Mouse (Mus musculus) left cerebral cortex, postnatal 25 days (tissue): ENCODE measurements around the gene Pip4k2b. TPM values are rescaled to one million over a fixed set of nuclear protein-coding genes. Genes with fewer than 3 reads are reported as not detected.
A peak's percentile ranks its signal among the peaks of the same experiment; 100 is the strongest.
"Not testable (repeated sequence)": the region's sequence is repeated elsewhere in the genome, so short reads cannot be mapped to it uniquely, and the experiment has no call there.

Source experiments
- DNase-seq, 2 experiments: peaks; one replicate each; pipeline ENCODE4 v3.0.0; 2022; ENCODE audit warnings: low spot score in 2 of 2, mixed read lengths in 1 of 2
- intact Hi-C: fragments of 180-260 bp; cut with DNase I; formaldehyde crosslinking; loops from one replicate; pipeline ENCODE4 v1.15.1; 2025
- total RNA-seq, 2 experiments: library from RNA; stranded (reverse); gene quantifications; 2 replicates each; pipeline ENCODE4 v1.2.3; 2021

The Pip4k2b gene
- total RNA-seq, 2 experiments from 2014 or later: 111 to 118 TPM

DNA sequence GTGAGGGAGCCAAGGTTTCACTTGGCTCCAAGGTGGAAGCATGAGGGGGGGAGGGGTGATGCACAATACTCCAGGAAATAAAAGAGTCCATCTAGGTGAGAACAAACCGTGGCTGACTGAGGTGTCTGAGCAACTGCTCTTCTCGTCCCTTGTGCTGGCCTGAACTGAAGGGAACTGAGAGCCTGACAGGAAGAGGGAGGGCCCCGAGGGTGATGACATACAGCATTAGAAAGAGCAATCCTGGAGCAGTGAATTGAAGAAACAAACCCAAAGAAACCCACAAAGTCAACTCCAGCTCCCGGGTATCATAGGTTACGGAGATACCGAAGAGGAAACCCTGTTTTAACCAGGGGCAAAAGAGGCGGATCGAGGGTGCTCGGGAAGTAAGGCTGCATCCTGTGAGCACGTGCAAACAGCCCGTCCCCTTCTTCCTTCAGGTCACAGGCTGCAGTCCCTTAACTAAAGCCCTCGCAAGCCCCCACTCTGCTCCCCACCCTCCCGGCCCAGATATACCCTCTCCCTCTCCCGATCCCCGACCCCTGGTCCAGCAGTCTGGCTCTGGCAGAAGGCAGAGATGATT lies 26.1 kb downstream of the Pip4k2b start:
- no peak for DNase-seq
- intact Hi-C loops: no loop called here

DNA sequence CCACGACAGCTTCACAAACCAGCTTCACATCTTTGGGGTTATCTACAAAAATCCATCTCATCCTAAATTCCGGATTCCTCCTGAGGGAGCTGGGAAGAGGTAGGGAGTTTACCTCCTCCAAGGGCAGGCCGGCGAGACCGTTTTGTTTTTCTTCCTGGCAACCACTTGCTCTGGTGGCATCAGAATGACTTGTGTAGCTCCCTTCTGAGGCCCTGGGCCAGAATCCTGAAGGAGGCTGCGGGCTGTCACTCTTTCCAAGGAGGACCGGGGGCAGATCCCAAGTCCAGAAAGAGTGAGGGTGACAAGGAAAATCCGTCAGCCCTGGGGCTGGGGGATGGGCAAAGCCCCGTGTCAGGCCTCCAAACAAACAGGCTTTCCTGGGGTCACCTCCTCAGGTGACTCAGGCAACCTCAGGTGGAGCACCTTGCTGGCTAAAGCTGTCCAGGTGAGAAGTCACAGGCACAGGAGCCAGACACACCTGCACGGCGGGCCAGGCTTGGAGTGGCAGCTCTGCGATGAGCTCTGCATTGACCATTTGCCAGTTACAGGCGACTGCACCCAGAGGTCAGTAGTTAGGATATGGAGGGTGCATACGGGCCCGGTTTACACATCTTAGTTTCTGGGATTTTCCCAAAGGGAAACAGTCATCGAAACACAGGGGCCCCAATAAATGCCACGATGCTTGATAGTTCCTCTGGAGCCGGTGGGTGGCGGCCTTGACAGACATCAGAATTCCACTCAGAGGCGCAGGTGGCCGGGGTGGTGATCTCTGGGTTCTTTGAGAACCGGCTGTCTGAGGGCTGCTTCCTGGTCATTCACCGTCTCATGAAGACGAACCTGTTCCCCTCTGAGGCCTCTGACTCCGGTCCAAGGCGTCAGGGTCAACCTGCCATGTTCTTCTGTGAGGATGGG lies 26.9 kb downstream of the Pip4k2b start:
- no peak for DNase-seq
- intact Hi-C loops: no loop called here

- intact Hi-C loops: no loop called here
- no peak for DNase-seq
Observed at GRCm38 (mm10) chr11:97716021-97716420, 28.5 kb downstream of the Pip4k2b start.

GRCm38 (mm10) chr11:97714784-97715760 lies 29.4 kb downstream of the Pip4k2b start:
- intact Hi-C loops: no loop called here
- peak in 1 of 2 experiments; percentile 79 for DNase-seq

DNA sequence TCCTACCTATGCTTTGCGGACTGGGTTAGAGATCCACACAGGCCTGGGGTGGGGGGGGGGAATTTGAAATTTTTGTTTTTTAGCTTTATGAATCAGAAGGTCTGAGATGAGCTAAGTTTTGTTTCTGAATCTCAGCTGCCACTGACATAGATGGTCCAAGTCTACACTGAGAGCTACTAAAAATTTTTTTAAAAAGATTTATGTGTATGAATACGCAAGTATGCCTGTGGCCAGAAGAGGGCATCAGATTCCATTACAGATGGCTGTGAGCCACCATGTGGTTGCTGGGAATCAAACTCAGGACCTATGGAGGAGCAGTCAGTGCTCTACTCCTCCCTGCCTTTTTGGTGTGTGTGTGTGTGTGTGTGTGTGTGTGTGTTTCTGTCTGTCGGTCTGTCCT lies 30.1 kb downstream of the Pip4k2b start:
- intact Hi-C loops: no loop called here
- DNase-seq: no peak

GRCm38 (mm10) chr11:97713896-97714295 lies 30.6 kb downstream of the Pip4k2b start:
- peak in 1 of 2 experiments; percentile 47 for DNase-seq
- intact Hi-C loops: no loop called here

DNA sequence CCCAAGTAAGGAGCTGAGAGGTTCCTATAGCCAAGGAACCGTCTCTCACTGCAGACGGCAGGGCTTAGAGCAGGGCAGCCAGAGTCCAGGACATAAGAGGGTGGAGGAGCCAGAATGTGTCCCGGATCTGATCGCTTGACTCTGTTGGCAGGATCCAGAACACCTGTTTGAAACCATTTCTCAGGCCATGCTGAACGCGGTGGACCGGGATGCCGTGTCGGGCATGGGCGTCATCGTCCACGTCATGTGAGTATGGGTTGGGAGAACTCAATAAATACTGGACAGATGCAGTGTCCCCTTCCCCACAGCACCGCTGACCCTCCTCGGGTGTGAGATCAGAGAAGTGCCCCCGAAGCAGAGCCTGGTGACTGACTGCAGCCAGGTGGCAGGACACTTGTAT lies 32.2 kb downstream of the Pip4k2b start:
- intact Hi-C loops: no loop called here

DNA sequence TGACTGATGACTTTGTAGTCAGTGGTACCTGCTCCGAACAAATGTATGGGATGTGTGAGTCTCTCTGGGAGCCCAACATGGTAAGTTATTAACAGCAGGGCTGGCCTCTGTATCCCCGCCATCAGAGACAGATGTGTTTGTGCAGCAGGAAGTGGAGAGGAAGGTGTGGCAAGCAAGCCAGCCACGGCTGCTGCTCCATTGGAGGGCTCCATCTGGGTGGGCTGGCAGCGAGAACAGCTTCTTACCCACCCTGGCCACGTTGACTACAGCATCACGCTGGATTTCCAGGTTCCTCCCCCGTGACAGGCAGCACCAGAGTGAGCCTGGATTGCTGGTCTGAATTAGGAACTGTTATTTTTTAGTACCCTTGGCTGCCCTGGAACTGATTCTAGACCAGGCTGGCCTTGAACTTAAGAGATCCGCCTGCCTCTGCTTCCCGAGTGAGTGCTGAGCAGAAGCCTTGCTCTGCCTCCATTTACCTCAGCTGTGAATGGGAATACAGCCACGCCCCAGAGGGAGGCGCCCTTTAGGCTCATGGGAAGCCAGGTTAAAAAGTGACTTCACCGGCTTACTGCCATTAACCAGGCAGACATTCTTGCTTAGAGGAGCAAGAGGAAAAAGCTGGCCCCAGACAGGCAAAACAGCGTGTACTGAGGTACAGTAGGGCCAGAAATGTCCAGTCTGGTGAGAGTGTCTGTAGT lies 33.2 kb downstream of the Pip4k2b start:
- no peak for DNase-seq
- intact Hi-C loops: no loop called here

More for the DNA sequence above, 32.2 kb downstream of the Pip4k2b start:
- no peak for DNase-seq

GRCm38 (mm10) chr11:97710067-97710466 lies 34.4 kb downstream of the Pip4k2b start:
- intact Hi-C loops, DNase-seq: not testable (repeated sequence)

GRCm38 (mm10) chr11:97703039-97703826 lies 41.3 kb downstream of the Pip4k2b start, which contains the start of gene Psmb3:
Psmb3 (plus strand) TSS chr11:97703399.
- intact Hi-C loops: no loop called here
- peak; percentile 100 for DNase-seq

- intact Hi-C loops: no loop called here
- peak; percentile 90 to 94 for DNase-seq
Observed at GRCm38 (mm10) chr11:97702393-97702745, 42.1 kb downstream of the Pip4k2b start.

DNA sequence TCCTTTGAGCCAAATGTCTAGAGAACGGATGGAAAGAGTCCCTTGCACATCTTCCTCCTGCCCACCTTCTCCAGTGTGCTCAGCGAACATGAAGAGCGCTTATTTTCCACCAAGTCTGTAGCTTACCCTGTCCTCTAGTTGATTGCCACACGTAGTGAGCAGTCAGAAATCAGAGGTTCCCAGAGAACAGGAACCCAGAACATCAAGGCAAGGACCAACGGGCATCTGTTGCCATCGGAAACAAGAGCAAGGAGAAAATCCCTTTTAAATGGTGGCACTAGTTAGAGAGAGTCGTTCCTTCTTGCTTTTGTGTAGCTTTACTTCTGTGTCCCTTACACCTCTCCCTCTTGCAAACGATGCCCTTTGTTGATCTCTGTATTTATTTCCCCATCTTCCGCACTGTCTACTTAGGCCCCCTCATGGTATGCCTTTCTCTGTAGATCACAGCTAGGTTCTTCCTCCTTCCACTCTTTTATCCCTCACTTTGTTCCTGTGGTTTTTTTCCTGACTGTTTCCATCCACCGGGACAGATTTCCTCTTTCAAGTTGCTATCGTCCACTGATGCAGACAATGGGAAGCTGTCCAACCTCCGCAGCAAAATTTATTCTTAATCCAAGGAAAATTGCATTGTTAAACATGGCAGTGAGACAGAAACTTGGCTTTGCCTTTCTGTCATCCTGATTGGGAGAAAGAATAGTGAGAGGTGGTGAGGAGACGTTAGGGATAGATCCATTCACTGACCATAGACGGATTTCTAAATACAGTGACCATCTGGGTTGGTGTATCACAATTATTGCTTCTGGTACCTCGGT lies 42.7 kb downstream of the Pip4k2b start:
- DNase-seq: no peak
- intact Hi-C loops: no loop called here

GRCm38 (mm10) chr11:97700746-97701580 lies 43.5 kb downstream of the Pip4k2b start:
- peak in 1 of 2 experiments; percentile 40 for DNase-seq
- intact Hi-C loops: no loop called here

DNA sequence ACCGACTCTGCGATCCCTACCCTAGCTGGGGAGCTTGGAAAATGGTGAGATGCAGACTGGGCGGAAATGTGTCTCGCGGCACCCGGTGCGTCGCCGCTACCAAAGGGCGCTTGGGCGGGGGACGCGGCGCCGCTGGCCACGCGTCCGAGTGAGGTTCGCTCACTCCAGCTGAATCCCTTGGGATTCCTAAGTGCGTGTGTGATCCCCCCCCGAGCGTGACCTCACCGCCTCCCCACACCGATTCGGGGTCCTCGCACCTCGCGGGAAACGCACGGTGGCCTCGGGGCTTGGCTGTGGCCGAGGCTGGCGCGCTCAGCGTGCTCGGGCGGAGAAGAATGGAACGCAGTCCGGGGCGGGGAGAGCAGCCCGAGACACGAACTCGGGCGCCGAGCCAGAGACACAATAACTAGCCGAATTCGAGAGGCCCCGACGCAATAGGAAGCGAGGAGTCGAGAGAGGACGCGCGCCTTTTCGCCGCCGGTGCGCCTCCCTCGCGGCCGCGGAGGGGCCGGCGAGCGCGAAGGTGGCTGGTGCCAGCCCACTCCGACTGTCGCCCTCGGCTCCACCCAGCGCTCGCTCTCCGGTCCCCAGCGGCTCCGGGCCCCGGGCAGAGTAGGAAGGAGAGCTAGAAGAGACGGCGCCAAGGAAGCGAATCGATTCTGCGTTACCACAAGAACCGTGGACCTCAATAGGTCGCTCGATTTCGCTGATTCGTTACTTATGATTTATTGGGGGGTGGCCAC lies 44.3 kb downstream of the Pip4k2b start, which contains the start of gene Pcgf2:
Gene Pcgf2, minus strand, starts transcription at position 495 of the 743 bp plus-strand sequence.
- intact Hi-C loops: no loop called here
- peak; percentile 72 for DNase-seq

DNA sequence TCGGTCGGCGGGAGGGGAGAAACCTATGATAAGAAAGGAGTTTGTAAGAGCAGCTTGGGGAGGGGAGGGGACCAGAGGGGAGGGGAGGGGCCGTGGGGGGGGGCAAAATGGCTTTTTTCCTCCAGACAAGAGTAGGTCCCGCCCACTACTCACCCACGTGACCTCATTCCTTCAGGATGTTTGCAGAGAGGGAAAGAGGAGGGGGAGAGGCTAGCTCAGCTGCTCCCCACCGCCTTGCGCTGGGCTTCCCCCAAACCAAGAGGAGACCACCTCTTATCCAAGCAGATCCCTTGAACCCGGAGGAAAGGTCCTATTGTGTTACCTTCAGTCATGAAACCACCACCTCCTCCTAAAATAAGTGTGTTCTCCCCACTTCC lies 44.9 kb downstream of the Pip4k2b start:
- DNase-seq: peak; percentile 86 to 87
- intact Hi-C loops: loop anchor here (2.0 to 10.0 kb wide), 3 partner anchors 37 to 205 kb away; partner anchors contain the start of genes Mllt6 and Pip4k2b
